Mouse (Mus musculus) embryonic stem cell, embryonic (primary cell): ENCODE data around the gene Bzw1.

Experiments used
- CTCF ChIA-PET, 4 experiments: fragments of 300-600 bp in 2 of 4; fragments of 350-600 bp in 2 of 4; sonication (Branson Sonifier 250); formaldehyde crosslinking; loops; one replicate each; lab custom pipeline; 2022; ENCODE audit warnings: inconsistent platforms in 2 of 4; lab: Charles Lee
- POLR2A ChIA-PET, 4 experiments: fragments of 300-600 bp in 2 of 4; fragments of 350-600 bp in 2 of 4; sonication (Branson Sonifier 250); formaldehyde crosslinking; loops; one replicate each; lab custom pipeline; 2022; ENCODE audit warnings: antibody characterized with exemption in 4 of 4, inconsistent platforms in 1 of 4; lab: Charles Lee

Gene Bzw1

DNA sequence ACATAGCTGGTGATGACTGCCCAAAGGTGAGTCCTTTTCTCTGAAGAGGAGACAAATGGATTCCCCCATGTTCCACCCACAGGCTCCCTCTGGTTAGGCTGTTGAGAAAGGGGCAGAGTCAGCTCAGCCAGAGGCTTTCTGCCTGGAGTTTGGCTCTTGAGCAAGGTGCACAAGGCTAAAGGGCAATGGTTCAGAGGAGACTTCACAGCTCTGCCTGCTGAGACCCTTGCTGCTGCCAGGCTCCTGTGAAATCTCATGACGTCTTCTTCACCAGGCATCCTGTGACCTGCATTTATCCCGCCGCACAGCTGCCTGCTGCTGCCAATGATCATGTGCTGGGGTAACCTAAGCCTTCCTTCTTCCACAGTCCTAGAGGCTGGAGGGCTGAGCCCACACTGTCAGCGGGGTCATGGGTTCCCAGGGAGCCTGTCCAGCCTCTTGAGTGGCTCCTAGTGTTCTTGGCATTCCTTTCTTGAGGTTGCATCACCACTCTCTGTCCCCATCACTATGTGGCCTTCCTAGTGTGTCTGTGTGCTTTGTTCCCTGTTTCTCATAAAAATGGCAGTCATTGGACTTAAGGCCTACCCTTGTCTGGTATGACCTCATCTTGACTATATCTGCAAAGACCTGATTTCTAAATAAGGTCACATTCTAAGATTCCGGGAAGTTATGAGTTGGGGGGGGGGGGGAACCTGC, 10.0 kb upstream of the Bzw1 start:
- POLR2A ChIA-PET = interaction anchor here (0.6 to 3.0 kb wide), 25 partner anchors 8 to 243 kb away, joined by 3 to 24 read pairs (median 3); partner anchors contain the start of genes Bzw1 (in 3 of the 4) and Clk1 (in 2 of the 4)
- CTCF ChIA-PET = no interaction called here

DNA sequence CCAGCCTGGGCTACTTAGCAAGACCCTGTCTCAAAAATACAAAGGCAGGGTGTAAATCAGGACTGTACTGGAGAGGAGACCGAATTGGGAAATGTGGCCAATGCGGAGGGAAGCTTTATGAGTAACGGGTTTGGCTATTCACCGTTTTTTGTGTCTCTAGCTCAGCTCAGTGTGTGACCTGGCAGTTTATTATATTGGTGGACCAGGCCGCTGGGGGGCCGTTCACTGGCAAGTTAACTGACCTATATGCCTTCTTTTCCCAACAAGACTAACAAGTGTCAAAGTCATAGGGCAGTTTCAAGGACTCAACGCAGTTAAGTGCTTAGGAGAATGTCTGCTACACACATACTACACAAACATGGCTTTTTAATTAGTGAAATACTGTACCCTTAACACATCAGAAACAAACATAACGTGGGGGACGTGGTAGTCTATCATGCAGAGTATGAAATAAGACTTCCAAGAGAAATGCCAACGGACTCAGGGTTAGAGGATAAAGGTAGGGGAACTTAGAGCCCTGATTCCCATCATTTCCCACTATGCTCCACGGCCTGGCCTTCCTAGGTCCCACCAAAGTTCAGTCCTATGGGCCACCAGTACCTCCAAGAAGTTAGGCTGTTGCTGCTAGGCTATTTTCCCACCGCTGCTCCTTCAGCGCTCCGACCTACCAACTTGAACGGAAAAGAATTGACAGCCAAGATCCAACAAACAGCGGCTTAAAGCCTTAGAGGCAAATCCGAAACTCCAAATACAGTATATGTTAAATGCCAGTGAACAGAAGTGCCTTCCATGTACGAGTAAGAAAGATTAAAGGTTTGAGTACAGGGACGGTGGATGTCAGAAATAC, 1.1 kb upstream of the Bzw1 start:
- POLR2A ChIA-PET = interaction anchor here in 3 of 4 experiments (0.6 to 1.7 kb wide), 15 partner anchors 9 to 107 kb away, joined by 3 to 5 read pairs (median 3); partner anchors contain the start of gene Clk1 (in 2 of the 3)
- CTCF ChIA-PET = interaction anchor here in 1 of 4 experiments (1.1 kb wide), 1 partner anchor 356 kb away, joined by 3 read pairs; no protein-coding TSS in a partner anchor

DNA sequence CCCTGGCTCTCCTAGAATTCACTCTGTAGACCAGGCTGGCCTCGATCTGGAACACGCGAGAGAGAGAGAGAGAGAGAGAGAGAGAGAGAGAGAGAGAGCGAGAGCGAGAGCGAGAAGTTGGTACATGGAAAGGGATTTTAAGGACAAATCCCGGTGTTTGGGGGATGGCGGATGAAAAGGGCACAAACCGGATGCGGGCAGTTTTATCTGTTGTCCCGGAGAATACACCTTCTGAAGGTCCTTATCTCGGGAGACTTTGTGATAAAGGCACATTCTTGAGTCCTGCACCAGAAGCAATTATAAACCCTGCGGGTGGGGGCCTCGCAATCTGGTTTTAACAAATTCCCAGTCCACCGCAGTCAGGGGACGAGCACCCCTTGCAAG, 438 bp upstream of the Bzw1 start:
- ChIA-PET CTCF (interaction anchor here in 1 of 4 experiments (0.6 to 1.4 kb wide), 3 partner anchors 96 to 660 kb away, joined by 3 to 7 read pairs (median 3); no protein-coding TSS in a partner anchor), POLR2A (interaction anchor here (0.8 to 12.1 kb wide), 39 partner anchors 8 to 618 kb away, joined by 3 to 310 read pairs (median 9); partner anchors contain the start of genes Clk1 (in 2 of the 4), Nif3l1 (in 2 of the 4), Orc2 (in 2 of the 4) and Ppil3 (in 2 of the 4))

DNA sequence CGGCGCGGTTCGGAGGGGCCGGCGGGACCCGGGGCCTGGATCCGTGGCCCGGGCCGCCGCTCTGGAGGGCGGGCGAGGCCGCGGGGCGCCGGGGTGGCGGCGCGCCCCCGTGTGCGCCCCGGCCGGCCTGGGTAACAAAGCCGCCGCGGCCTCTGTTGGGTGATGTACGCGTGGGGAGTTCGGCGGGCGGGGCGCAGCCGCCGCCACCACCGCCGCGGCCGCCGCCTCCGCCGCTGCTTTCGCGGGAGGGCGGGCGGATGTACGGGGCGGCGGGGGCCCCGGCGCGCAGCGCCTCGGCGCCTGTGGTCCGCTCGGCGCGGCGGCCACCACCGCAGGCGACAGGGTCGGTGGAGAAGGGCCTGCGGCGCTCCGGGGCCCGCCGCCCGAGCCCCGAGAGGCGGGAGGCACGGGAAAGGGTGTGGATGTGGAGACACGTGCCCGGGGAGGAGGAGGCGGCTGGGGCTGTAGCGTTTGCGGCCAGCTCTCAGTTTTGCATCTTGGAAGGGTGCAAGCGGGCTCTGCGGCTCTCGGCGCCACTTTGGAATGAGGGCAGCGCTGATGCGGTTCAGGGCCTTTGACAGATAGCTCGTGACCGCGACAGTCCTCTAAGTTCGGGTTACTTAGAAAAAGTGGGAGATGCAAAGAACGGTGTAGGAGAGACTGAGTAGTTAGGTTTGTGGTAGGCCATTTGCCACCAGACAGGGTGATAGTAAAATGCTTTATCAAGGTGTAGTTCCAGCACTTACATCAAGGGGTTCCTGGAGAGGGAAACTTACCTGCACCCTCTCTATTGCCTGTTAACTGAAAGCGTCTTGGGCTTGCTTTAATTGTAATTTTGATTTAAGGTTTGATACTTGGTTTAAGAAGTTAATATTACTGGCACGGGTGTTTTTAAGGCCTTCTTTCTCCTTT, 842 bp downstream of the Bzw1 start:
- ChIA-PET POLR2A (interaction anchor here (0.5 to 12.1 kb wide), 62 partner anchors 9 to 1211 kb away, joined by 3 to 310 read pairs (median 5); partner anchors contain the start of genes Clk1 (in 3 of the 4), Nif3l1 (in 2 of the 4), Orc2 (in 2 of the 4) and Ppil3 (in 2 of the 4)), CTCF (interaction anchor here in 2 of 4 experiments (0.5 to 1.4 kb wide), 5 partner anchors 24 to 1221 kb away, joined by 3 read pairs; no protein-coding TSS in a partner anchor)

DNA sequence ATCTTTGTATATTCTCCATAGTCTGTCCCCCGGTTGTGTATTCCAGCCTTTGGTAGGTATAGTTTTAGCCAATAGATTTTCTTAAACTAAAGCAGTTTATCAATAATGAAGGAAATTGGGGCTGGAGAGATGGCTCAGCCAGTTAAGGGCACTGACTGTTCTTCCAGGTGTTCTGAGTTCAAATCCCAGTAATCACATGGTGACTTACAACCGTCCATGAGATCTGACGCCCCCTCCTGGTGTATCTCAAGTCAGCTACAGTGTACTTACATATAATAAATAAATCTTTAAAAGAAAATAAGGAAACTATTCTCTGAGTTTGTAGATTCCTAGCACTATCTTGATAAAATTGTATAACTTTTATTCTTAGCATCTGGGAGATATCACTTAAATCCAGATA, 2.6 kb downstream of the Bzw1 start:
- CTCF ChIA-PET = interaction anchor here in 3 of 4 experiments (0.9 to 2.3 kb wide), 7 partner anchors 13 to 238 kb away, joined by 3 to 10 read pairs (median 3); no protein-coding TSS in a partner anchor
- POLR2A ChIA-PET = interaction anchor here in 3 of 4 experiments (0.7 to 12.1 kb wide), 17 partner anchors 7 to 399 kb away, joined by 3 to 310 read pairs (median 15); partner anchors contain the start of genes Clk1 (in 2 of the 3), Nif3l1 (in 1 of the 3) and Ppil3 (in 1 of the 3)

DNA sequence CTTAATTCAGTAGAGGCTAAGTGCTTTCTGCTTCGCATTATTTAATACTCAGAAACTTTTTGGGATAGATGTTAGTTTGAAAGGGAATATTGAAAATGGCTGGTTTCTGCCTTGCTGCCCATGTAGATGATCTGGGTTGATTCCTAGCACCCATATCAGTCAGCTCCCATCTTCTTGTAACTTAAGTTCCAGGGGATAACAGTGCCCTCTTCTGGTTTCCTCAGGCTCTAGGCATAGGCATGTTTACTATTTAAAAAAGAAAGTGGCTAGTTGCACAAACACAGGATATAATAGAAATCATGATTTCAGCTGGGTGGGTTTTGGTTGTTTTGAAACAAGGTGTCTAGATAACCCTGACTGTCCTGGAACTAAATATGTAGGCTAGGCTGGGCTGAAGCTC, 3.5 kb downstream of the Bzw1 start:
- CTCF ChIA-PET = interaction anchor here in 3 of 4 experiments (0.7 to 2.3 kb wide), 11 partner anchors 12 to 239 kb away, joined by 3 to 10 read pairs (median 4); no protein-coding TSS in a partner anchor
- POLR2A ChIA-PET = interaction anchor here (0.5 to 12.1 kb wide), 35 partner anchors 6 to 1086 kb away, joined by 3 to 310 read pairs (median 4); partner anchors contain the start of genes Clk1 (in 3 of the 4), Nif3l1 (in 1 of the 4), Orc2 (in 1 of the 4) and Ppil3 (in 1 of the 4)

DNA sequence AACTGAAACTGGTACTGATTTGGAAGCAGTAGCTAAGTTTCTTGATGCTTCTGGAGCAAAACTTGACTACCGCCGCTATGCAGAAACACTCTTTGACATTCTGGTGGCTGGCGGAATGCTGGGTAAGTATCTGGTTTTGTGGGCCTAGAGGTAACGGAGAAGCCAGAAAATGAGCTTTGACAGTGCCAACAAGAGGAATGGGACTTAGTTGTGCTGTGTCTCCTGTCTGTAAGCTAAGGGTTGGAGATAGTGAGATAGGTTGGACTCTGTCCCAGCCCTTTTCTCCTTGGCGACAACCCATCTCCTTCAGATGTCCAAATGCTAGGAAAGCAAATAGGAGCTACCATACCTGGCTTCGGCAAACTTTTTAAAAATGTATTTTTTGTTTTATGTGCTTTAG, 5.0 kb downstream of the Bzw1 start:
- ChIA-PET CTCF (interaction anchor here in 2 of 4 experiments (0.7 to 2.3 kb wide), 4 partner anchors 12 to 162 kb away, joined by 3 to 10 read pairs (median 4); no protein-coding TSS in a partner anchor), POLR2A (interaction anchor here (0.6 to 12.1 kb wide), 25 partner anchors 9 to 408 kb away, joined by 3 to 310 read pairs (median 5); partner anchors contain the start of genes Clk1 (in 4 of the 4), Nif3l1 (in 1 of the 4) and Ppil3 (in 1 of the 4))

DNA sequence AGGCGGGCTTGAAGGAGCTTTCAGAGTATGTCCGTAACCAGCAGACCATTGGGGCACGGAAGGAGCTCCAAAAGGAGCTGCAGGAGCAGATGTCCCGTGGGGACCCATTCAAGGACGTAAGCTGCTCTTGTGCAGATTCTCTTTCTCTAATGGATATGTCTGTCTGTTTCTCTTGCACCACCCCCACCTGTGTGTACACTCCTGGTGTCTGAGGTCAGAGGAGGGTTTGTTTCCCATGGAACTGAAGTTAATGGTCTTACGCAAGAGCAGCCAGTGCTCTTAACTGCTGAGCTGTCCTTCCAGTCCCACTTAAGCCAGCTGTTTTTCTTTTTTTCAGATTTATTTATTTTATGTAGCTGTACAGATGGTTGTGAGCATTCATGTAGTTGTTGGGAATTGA, 8.7 kb downstream of the Bzw1 start:
- CTCF ChIA-PET = interaction anchor here in 1 of 4 experiments (1.7 to 2.0 kb wide), 2 partner anchors 9 to 105 kb away, joined by 4 read pairs; no protein-coding TSS in a partner anchor
- POLR2A ChIA-PET = interaction anchor here (0.6 to 13.9 kb wide), 29 partner anchors 3 to 858 kb away, joined by 3 to 310 read pairs (median 5); partner anchors contain the start of genes Clk1 (in 3 of the 4), Bzw1 (in 2 of the 4), Nif3l1 (in 1 of the 4) and Ppil3 (in 1 of the 4)

DNA sequence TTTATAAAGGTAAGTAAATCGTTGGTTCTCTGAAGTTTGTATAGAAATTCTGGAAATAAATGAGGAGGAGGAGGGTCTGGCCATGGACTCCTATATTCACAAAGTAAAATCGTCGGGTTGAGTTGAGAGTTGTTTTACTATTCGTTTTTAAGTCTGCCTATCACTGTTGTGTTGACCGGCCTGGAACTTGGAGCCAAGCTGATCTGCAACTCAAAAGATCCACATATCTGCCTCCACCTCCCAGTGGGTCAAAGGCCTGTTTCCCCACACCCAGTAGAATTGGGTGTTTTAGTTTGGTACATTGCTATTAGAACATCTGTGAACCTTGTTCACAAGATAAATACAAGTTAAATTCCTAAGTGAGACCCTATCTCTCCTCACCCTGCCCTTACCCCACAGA, 11.0 kb downstream of the Bzw1 start:
- CTCF ChIA-PET = no interaction called here
- POLR2A ChIA-PET = interaction anchor here in 3 of 4 experiments (0.6 to 13.9 kb wide), 15 partner anchors 4 to 223 kb away, joined by 3 to 310 read pairs (median 30); partner anchors contain the start of genes Clk1 (in 3 of the 3), Bzw1 (in 2 of the 3), Nif3l1 (in 1 of the 3) and Ppil3 (in 1 of the 3)

DNA sequence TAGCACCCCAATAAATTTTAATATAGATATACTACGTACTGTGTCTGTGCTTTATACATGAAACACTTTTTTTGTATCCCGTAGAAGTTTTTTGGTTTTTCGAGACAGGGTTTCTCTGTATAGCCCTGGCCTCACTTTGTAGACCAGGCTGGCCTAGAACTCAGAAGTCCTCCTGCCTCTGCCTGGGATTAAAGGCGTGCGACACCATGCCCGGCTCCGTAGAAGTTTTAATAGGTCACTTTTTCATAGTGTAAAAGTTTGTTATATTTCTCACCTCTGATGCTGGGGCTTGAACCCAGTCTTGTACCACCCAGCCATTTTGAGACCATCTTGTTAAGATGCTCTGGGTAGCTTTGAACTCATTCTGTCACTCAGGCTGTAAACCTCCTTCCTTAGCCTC, 14.6 kb downstream of the Bzw1 start:
- ChIA-PET CTCF (no interaction called here), POLR2A (interaction anchor here in 2 of 4 experiments (0.6 to 13.9 kb wide), 12 partner anchors 9 to 340 kb away, joined by 3 to 310 read pairs (median 4); partner anchors contain the start of genes Bzw1 (in 2 of the 2), Clk1 (in 1 of the 2), Nif3l1 (in 1 of the 2) and Orc2 (in 1 of the 2))

DNA sequence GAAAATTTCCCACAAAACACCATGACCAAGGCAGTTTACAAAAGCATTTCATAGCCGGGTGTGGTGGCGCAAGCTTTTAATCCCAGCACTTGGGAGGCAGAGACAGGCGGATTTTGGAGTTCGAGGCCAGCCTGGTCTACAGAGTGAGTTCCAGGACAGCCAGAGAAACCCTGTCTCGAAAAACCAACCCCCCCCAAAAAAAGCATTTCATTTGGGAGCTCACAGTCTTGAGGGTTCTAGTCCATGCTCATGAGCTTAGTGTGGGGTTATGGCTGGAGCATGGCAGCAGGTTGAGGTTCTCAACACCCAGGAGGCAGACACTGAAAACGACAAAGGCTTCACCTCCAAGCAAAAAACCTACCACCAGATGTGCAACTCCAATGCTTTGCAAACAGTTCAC, 15.4 kb downstream of the Bzw1 start:
- POLR2A ChIA-PET = interaction anchor here in 3 of 4 experiments (0.7 to 13.9 kb wide), 14 partner anchors 9 to 339 kb away, joined by 3 to 310 read pairs (median 4); partner anchors contain the start of genes Bzw1 (in 2 of the 3), Clk1 (in 2 of the 3) and Nif3l1 (in 1 of the 3)
- CTCF ChIA-PET = interaction anchor here in 1 of 4 experiments (0.7 kb wide), 1 partner anchor 12 kb away, joined by 3 read pairs; no protein-coding TSS in a partner anchor

DNA sequence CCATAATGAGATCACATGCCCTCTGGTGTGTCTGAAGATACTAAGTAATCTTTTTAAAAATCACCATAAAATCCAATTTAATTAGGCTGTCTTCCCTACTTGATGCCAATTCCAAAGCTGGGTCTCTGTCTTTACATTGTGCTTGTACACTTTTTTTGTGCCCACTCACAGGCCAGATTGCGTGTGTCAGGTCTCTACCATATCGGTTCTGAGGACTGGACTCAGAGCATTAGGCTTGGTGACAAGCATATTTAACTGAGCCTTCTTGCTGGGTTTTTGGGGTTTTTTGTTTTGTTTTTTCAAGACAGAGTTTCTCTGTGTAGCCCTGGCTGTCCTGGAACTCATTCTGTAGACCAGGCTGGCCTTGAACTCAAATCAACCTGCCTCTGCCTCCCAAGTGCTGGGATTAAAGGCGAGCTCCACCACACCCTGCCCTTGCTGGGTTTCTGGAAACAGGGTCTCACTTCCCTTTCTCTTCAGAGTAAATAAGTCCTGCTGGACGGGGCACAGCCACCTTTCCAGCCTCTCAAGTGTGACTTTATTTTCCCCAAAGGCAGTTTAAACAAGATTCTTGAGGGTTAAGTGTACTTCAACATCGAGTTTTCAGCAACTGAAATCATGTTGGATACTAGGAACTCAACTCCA, 17.0 kb downstream of the Bzw1 start:
- ChIA-PET POLR2A (interaction anchor here (0.6 to 13.9 kb wide), 39 partner anchors 8 to 339 kb away, joined by 3 to 310 read pairs (median 5); partner anchors contain the start of genes Clk1 (in 4 of the 4), Bzw1 (in 2 of the 4), Nif3l1 (in 2 of the 4) and Ppil3 (in 2 of the 4)), CTCF (interaction anchor here in 2 of 4 experiments (0.6 to 1.5 kb wide), 2 partner anchors 8 to 12 kb away, joined by 3 to 4 read pairs; no protein-coding TSS in a partner anchor)

DNA sequence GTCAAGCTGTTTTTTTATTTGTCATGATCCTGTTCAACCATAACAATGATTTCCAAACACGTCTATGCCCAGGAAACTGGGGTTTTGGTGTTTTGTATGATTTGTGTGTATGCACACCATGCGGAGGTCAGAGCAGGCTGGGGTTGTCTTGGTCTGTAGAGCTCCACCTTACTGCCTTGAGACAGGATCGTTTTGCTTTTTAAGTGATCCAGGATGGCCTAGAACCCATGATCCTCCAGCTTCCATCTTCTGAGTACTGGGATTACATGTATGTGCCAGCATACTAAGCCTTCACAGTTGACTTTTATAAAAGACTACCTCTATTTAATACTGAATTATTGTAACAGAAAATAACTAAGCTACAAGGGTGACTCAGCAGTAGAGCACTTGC, 17.5 kb downstream of the Bzw1 start:
- ChIA-PET POLR2A (interaction anchor here (0.5 to 13.9 kb wide), 42 partner anchors 8 to 338 kb away, joined by 3 to 310 read pairs (median 5); partner anchors contain the start of genes Clk1 (in 4 of the 4), Bzw1 (in 2 of the 4), Nif3l1 (in 2 of the 4) and Ppil3 (in 2 of the 4)), CTCF (interaction anchor here in 2 of 4 experiments (0.6 to 1.5 kb wide), 2 partner anchors 9 to 12 kb away, joined by 3 to 4 read pairs; no protein-coding TSS in a partner anchor)

DNA sequence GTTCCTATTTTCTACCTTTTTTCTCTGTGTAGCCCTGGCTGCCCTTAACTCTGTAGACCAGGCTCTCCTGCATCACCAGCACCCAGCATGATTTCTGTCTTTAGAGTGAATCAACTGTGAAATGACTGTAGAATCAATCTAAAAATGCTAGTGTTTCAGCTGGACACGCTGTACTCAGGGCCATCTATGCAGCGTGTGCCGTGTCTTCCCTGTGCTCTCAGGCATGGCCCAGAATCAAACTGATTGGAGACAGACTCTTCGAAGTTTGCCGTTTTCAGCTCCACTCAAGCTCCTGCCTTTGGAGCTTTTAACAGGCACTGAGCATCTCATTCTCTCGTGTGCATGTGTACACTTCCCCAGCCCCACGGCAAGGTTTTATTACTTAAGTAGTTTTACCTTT, 18.1 kb downstream of the Bzw1 start:
- POLR2A ChIA-PET = interaction anchor here (0.5 to 13.9 kb wide), 38 partner anchors 8 to 298 kb away, joined by 3 to 310 read pairs (median 6); partner anchors contain the start of genes Clk1 (in 4 of the 4), Bzw1 (in 2 of the 4), Nif3l1 (in 2 of the 4) and Ppil3 (in 2 of the 4)
- CTCF ChIA-PET = interaction anchor here in 1 of 4 experiments (1.5 kb wide), 1 partner anchor 9 kb away, joined by 4 read pairs; no protein-coding TSS in a partner anchor

DNA sequence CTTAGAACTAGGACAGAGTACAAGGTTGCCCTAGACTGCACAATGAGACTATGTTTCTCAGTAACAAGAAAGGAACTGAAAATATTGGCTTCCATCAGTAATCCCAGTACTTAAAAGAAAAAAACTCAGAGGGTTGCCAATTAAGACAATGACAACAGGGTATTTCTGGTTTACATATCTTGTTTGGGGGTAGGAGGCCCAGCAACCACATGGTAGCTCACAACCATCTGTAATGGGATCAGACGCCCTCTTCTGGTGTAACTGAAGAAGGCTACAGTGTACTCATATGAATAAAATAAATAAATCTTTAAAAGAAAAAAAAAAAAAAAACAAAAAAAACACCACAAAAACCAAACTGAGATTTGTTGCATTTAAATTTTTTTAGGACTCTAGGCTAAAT, 22.7 kb downstream of the Bzw1 start:
- ChIA-PET CTCF (interaction anchor here in 3 of 4 experiments (0.6 to 1.7 kb wide), 7 partner anchors 8 to 1077 kb away, joined by 3 to 12 read pairs (median 4); partner anchors contain the start of genes Clk1 (in 1 of the 3) and Ppil3 (in 1 of the 3)), POLR2A (interaction anchor here (0.5 to 11.9 kb wide), 24 partner anchors 7 to 1109 kb away, joined by 3 to 227 read pairs (median 4); partner anchors contain the start of genes Clk1 (in 3 of the 4), Nif3l1 (in 2 of the 4), Ppil3 (in 2 of the 4) and Bzw1 (in 1 of the 4))
